Mouse (Mus musculus): Measurements from ENCODE around the gene Cfap97d1. TPM values are rescaled to one million over a fixed set of nuclear protein-coding genes. Genes with fewer than 3 reads are reported as not detected.

Cfap97d1 gene
- polyA plus RNA-seq, 1 experiment from 2014 or later, result not detected

DNA sequence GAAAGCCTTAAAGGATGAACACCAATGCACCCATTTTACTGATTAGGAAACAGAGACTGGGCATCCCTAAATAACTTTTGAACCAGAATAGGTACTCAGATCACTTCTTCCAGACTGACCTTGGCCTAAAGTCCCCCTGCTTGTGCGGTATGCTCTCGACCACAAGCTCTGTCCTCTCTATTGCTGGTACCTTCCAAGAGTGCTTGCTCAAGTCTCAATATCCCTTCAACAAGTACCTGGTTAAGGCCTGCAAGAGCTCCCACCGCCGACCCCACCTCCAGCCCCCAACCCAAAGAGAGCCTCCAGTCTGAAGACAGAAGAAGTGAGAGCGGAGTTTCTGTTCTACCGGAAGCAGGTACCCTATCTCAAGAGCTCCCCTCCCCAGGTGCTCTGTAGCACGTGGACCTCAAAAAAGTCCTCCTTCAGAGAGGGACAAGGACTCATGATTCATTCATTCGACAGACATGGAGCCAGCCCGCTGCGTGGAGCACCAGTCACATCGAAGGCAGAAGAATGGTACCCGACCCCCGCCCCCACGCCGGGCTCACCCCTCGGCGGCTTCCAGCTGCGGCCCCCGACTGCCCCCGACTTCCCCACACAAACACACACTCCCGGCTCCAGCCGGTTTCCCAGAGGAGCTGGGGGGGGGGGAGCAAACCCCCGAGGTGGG is 42.0 kb downstream of the Cfap97d1 start:
- H3K4me3 ChIP-seq (replicated peaks), result peak overlapping the region; percentile 59
- peaks cover 59% of the 10 kb centered on the region for H3K27me3 ChIP-seq
- H3K27ac ChIP-seq, result no peak overlapping the region
- no peaks in the 10 kb centered on the region for H3K36me3 ChIP-seq
- 4% methylated on average over 23 of the region's 23 CpGs for WGBS (ENCODE audit: insufficient replicate concordance)
- peak overlapping the region; percentile 52 for H3K9ac ChIP-seq
- H3K4me2 ChIP-seq, result peak overlapping the region; percentile 79
- H3K4me1 ChIP-seq (replicated peaks), result peaks cover 27% of the 10 kb centered on the region
- ATAC-seq (ENCODE audit: low read depth), result no peak
- no peaks in the 10 kb centered on the region for H3K9me3 ChIP-seq (replicated peaks)
- no peak for DNase-seq

DNA sequence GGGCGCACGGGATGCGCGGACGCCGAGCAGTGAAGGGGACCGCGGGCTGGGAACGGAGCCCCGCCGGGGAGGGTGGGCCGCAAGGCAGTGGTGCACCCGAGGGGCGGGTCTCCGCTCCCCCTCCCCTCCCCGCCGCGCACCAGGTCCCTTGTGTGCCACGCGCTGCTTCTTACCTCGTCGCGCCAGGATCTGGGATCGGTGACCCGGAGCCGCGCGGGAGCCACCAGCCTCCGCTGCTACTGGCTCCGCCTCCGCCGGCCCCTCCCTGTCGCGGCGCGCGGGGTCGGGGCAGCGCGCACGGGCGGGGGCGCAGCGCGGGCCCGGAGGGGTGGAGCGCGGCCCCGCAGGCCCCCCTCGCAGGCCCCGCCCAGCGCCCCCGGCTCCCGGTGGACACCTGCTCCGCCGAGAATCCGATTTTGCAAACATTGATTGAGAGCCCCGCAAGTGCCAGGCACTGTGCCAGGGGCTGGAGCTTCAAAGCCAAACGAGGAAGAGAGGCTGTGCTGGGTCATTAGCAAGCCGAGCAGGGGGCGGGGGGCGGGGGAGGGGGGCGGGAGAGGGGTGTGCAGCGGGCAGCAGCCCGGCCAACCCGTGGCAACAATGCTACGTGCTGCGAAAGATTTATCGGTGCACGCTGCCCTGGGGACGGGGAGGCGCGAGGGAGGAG is 42.7 kb downstream of the Cfap97d1 start:
- ATAC-seq (ENCODE audit: low read depth) (peak; percentile 57), DNase-seq (no peak)
- Histone ChIP-seq H3K4me1 (replicated peaks) (peaks cover 27% of the 10 kb centered on the region), H3K4me3 (replicated peaks) (peak overlapping the region; percentile 59), H3K9ac (peak overlapping the region; percentile 52), H3K9me3 (replicated peaks) (no peaks in the 10 kb centered on the region), H3K36me3 (no peaks in the 10 kb centered on the region), H3K27me3 (peaks cover 59% of the 10 kb centered on the region), H3K27ac (no peak overlapping the region), H3K4me2 (peak overlapping the region; percentile 79)
- WGBS (ENCODE audit: insufficient replicate concordance), result 1% methylated on average over 60 of the region's 73 CpGs

DNA sequence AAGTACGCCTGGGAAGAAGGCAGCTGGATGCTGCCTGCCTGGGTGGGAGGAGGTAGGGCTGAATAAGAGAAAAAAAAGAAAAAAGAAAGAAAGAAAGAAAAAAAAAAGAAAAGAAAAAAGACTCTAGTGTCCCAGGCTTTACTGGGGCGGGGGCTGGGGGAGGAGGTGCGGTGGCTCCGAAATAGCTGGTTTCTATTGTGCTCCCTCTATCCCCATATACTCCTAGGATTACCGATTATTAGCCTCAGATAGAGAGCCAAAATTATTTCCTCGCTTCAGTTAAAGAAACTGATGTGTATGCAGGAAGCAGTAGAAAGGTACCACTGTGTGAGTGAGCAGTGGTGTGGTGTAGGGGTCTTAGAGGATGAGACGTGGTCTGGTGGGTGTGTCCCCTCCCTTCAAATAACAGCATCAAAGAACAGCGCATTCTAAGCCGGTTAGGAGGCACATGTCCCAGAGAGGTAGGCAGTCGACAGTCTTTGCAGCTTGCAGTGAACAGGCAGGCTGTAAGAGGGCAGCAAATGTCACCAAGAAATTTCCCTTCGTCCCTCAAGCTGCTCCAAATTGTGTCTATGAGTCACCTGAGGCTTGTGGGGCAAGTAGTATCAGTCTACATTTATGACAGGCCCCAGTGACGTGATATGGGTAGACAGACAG is 43.4 kb downstream of the Cfap97d1 start:
- ATAC-seq (ENCODE audit: low read depth), result no peak
- Histone ChIP-seq H3K27ac (no peak overlapping the region), H3K27me3 (peaks cover 59% of the 10 kb centered on the region), H3K9me3 (replicated peaks) (no peaks in the 10 kb centered on the region), H3K4me2 (peak overlapping the region; percentile 79), H3K4me1 (replicated peaks) (peaks cover 27% of the 10 kb centered on the region), H3K4me3 (replicated peaks) (peak overlapping the region; percentile 59), H3K9ac (no peak overlapping the region), H3K36me3 (no peaks in the 10 kb centered on the region)
- DNase-seq, result no peak
- 14% methylated on average over 12 of the region's 12 CpGs for WGBS (ENCODE audit: insufficient replicate concordance)

DNA sequence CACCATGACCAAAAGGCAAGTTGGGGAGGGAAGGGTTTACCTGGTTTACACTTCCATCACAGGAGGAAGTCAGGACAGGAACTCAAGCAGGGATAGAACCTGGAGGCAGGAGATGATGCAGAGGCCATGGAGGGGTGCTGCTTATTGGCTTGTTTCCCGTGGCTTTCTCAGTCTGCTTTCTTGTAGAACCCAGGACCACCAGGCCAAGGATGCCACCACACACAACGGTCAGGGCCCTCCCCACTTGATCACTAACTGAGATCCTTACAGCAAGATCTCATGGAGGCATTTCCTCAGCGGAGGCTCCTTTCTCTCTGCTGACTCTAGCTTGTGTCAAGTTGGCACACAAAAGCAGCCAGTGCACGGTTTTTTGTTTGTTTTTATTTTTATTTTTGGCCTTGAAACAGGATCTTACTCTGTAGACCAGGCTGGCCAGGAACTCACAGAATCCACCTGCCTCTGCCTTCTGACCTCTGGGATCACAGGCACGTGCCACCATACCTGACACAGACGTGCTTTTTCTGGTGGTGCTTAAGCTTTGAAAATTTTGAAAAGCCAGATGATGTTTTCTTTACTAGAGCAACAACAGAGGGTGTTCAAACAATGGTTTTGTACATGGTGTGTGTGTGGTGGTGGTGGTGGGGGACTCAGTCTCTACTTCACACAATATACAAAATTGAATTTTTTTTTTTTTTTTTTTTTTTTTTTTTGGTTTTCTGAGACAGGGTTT is 44.2 kb downstream of the Cfap97d1 start, which contains the start of gene Mpp3:
TSS of gene Mpp3 (minus strand) at position 375 of the 730 bp plus-strand sequence.
- H3K27ac ChIP-seq, result no peak within 1 kb of the TSS
- H3K27me3 ChIP-seq, result peaks cover 56% of the 10 kb centered on the region
- H3K36me3 ChIP-seq, result no peaks in the 10 kb centered on the region
- peak within 1 kb of the TSS; percentile 79 for H3K4me2 ChIP-seq
- H3K4me1 ChIP-seq (replicated peaks), result peaks cover 27% of the 10 kb centered on the region
- WGBS (ENCODE audit: insufficient replicate concordance), result 62% methylated on average over 6 of the region's 6 CpGs
- no peak for ATAC-seq (ENCODE audit: low read depth)
- DNase-seq, result no peak
- no peaks in the 10 kb centered on the region for H3K9me3 ChIP-seq (replicated peaks)
- H3K9ac ChIP-seq, result no peak within 1 kb of the TSS
- peak within 1 kb of the TSS; percentile 59; the same call in 1 of the 2 replicates for H3K4me3 ChIP-seq (replicated peaks)

DNA sequence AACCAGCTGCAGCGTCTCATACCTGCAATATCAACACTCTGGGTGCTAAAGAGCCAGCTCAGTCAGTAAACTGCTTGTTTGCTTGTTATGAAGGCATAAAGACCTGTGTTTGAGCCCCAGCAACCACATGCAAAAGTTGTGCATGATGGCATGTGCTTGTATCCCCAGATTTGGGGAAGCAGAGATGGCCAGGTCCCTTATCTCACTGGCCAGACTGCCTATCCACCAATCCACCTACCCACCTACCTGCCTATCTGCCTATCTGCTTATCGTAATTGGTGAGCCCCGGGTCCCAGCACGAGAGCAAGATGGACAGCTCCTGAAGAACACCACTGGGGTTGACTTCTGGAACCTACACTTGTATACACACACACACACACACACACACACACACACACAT is 45.2 kb downstream of the Cfap97d1 start:
- H3K27me3 ChIP-seq, result peaks cover 45% of the 10 kb centered on the region
- H3K9me3 ChIP-seq (replicated peaks), result no peaks in the 10 kb centered on the region
- no peak overlapping the region for H3K9ac ChIP-seq
- H3K27ac ChIP-seq, result no peak overlapping the region
- DNase-seq, result no peak
- peak; percentile 34; the same call in 1 of the 2 replicates for ATAC-seq (ENCODE audit: low read depth)
- H3K4me1 ChIP-seq (replicated peaks), result peaks cover 27% of the 10 kb centered on the region
- no peaks in the 10 kb centered on the region for H3K36me3 ChIP-seq
- 30% methylated on average over 4 of the region's 4 CpGs for WGBS (ENCODE audit: insufficient replicate concordance)
- no peak overlapping the region for H3K4me3 ChIP-seq (replicated peaks)
- no peak overlapping the region; the same call in 1 of the 2 replicates for H3K4me2 ChIP-seq

DNA sequence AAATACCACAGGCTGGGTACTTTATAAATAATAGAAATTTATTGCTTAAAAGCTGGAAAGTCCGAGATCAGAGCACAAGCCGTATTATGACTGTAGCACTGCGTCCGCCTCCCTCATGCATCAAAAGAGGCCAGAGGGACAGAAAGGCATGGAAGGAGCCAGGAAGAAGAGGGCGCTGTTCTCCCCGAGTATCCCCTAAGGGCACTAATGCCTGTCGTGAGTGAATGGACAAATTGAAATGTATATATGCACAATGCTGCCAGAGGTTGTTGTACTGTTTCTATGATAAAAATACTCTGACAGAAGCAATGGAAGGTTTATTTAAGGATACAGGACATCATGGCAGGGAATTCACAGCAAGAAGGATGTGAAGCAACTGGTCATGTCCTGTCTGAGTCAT is 45.9 kb downstream of the Cfap97d1 start:
- Histone ChIP-seq H3K36me3 (no peaks in the 10 kb centered on the region), H3K27me3 (peaks cover 39% of the 10 kb centered on the region), H3K4me3 (replicated peaks) (no peak overlapping the region), H3K27ac (no peak overlapping the region), H3K4me1 (replicated peaks) (peaks cover 27% of the 10 kb centered on the region), H3K9me3 (replicated peaks) (no peaks in the 10 kb centered on the region), H3K4me2 (no peak overlapping the region), H3K9ac (no peak overlapping the region)
- ATAC-seq (ENCODE audit: low read depth) (no peak), DNase-seq (no peak)
- WGBS (ENCODE audit: insufficient replicate concordance), result 45% methylated on average over 7 of the region's 7 CpGs

DNA sequence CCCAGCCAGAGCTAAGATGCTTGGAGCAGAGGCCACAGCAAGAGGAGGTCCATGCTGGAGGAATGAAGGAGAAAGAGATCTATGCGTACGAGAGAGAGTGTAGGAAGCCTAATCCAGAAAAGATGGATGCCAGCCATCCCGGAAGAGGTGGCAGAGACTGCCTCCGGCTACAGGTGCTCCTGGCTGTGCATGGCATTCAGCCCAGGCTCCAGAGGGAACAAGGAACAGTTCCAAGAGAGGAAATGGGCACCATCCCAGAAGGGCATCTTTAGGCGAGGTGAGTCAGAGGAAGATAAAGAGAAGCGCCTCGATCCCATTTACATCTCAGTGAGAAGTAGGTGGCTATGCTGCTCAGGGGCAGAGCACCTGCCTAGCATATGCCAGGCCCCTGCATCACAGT is 47.1 kb downstream of the Cfap97d1 start:
- no peak for ATAC-seq (ENCODE audit: low read depth)
- Histone ChIP-seq H3K9me3 (replicated peaks) (no peaks in the 10 kb centered on the region), H3K4me3 (replicated peaks) (no peak overlapping the region), H3K36me3 (no peaks in the 10 kb centered on the region), H3K4me2 (no peak overlapping the region), H3K4me1 (replicated peaks) (peaks cover 26% of the 10 kb centered on the region), H3K9ac (no peak overlapping the region), H3K27me3 (peaks cover 27% of the 10 kb centered on the region), H3K27ac (no peak overlapping the region)
- WGBS (ENCODE audit: insufficient replicate concordance), result 68% methylated on average over 7 of the region's 7 CpGs
- DNase-seq, result no peak

DNA sequence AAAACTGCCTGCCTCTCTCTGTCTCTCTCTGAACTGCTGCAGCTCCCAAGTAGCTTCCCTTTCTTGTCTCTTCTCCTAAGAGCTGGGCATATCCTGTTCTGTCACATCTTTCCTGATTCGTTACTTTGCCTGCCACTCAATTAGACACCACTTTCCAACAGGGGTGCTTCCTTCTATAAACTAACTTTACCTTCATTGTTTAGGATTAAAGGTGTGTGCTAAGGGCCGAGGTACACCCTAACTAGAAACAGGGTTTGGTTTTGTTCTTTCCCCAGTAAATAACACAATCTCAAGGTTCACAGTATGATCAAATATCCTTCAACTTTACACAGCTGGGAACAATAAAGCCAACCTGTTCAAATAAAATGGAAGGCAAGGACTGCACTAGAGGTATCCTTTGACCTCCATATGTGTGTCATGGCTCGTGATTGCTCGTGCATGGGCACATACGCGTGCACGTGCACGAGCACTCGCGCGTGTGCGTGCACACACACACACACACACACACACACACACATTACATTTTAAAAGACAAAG is 49.0 kb downstream of the Cfap97d1 start:
- peaks cover 14% of the 10 kb centered on the region for H3K4me1 ChIP-seq (replicated peaks)
- ATAC-seq (ENCODE audit: low read depth) (no peak), DNase-seq (no peak)
- H3K36me3 ChIP-seq, result no peaks in the 10 kb centered on the region
- H3K9me3 ChIP-seq (replicated peaks), result no peaks in the 10 kb centered on the region
- H3K9ac ChIP-seq, result no peak overlapping the region
- no peak overlapping the region for H3K4me2 ChIP-seq
- no peak overlapping the region for H3K4me3 ChIP-seq (replicated peaks)
- H3K27me3 ChIP-seq, result peaks cover 14% of the 10 kb centered on the region
- no peak overlapping the region for H3K27ac ChIP-seq
- 70% methylated on average over 12 of the region's 12 CpGs for WGBS (ENCODE audit: insufficient replicate concordance)

DNA sequence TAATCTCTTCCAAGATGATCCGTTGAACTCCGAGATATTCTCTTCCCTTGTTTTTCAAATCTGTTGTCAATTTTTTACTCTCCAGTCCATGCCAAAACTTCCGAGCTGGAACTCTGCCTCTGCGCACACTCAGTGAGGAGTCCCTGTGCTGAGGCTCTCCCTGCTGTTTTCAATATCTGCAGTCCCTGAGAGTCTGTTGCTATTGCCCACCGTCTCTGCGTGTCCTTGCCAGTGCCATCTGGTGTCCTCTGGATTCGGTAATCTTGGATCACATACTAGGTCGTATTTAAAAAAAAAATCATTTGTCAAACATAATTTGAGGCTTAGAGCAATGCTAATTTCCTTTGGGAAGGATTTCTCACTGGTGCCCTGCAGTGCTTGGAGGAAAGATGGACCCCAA is 50.8 kb downstream of the Cfap97d1 start:
- DNase-seq (no peak), ATAC-seq (ENCODE audit: low read depth) (no peak)
- Histone ChIP-seq H3K4me2 (no peak overlapping the region), H3K27ac (no peak overlapping the region), H3K27me3 (peaks cover 10% of the 10 kb centered on the region), H3K4me3 (replicated peaks) (no peak overlapping the region), H3K36me3 (no peaks in the 10 kb centered on the region), H3K9ac (no peak overlapping the region), H3K4me1 (replicated peaks) (peaks cover 5% of the 10 kb centered on the region; the same call in 1 of the 2 replicates), H3K9me3 (replicated peaks) (no peaks in the 10 kb centered on the region)
- 70% methylated on average over 8 of the region's 8 CpGs for WGBS (ENCODE audit: insufficient replicate concordance)

DNA sequence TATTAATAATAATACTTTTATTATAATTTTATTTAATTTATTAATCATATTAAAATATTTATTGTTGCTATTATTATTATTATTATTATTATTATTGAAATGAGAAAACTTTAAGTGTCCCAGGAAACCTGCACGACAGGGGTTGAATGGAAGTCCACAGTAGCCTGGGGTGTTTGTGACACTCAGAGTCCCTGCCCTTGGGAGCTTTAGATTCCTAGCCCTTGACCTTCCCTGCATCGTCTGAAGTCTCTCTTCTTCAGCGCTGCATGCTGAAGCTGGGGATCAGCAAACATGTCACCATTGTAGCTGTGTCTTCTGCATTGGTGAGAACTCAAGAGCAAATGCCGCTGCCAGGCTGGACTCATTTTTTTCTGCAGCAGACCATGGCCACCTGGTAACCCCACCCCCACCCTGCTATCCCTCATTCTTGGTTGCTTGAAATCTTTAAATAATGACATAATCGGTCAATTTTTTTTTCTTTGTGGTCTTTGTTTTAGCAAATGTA is 51.4 kb downstream of the Cfap97d1 start:
- H3K36me3 ChIP-seq, result no peaks in the 10 kb centered on the region
- no peak overlapping the region for H3K4me2 ChIP-seq
- peaks cover 7% of the 10 kb centered on the region; the same call in 1 of the 2 replicates for H3K27me3 ChIP-seq
- no peaks in the 10 kb centered on the region; the same call in 1 of the 2 replicates for H3K4me1 ChIP-seq (replicated peaks)
- no peaks in the 10 kb centered on the region for H3K9me3 ChIP-seq (replicated peaks)
- H3K27ac ChIP-seq, result no peak overlapping the region
- DNase-seq, result no peak
- H3K9ac ChIP-seq, result no peak overlapping the region
- no peak for ATAC-seq (ENCODE audit: low read depth)
- H3K4me3 ChIP-seq (replicated peaks), result no peak overlapping the region
- WGBS (ENCODE audit: insufficient replicate concordance), result 69% methylated on average over 5 of the region's 5 CpGs
